Mouse (Mus musculus) urinary bladder, adult 2 months (tissue): Measurements from ENCODE around the gene Stk10. TPM values are rescaled to one million over a fixed set of nuclear protein-coding genes. Genes with fewer than 3 reads are reported as not detected.

Experiments used
- DNase-seq: peaks from one replicate; pipeline ENCODE4 v3.0.0; 2022; ENCODE audit warnings: low spot score
- polyA plus RNA-seq: library from polyadenylated mRNA; depleted of rRNA; stranded (reverse); fragments of >200 nt; gene quantifications from 2 replicates; pipeline ENCODE4 v1.2.3, GENCODE M21; 2012

The Stk10 gene
- polyA plus RNA-seq, 1 experiment = 6.2 TPM

- DNase-seq = no peak
These were observed 8.8 kb upstream of the Stk10 start for GRCm38 (mm10) chr11:32524122-32524920.

DNA sequence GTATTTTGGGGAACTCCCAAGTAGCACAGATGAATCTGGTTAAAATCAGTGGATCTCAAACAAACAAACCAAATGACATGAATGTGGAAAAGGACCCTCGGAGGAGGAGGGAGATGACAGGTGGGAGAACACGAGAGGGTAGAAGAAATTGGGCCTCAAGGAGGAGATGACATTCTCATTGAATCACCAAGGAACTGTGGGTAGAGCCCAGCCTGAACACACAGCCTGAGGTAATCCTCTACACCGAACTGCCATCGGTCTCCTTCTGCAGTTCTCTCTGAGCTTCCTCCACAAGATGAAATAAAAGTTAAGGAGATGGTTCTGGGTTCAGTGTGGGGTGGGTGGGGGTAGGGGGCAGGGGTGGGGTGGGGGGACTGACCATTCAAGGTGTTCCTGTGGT lies 6.1 kb upstream of the Stk10 start:
- DNase-seq = no peak

GRCm38 (mm10) chr11:32530151-32530550 lies 3.0 kb upstream of the Stk10 start:
- DNase-seq = no peak

DNA sequence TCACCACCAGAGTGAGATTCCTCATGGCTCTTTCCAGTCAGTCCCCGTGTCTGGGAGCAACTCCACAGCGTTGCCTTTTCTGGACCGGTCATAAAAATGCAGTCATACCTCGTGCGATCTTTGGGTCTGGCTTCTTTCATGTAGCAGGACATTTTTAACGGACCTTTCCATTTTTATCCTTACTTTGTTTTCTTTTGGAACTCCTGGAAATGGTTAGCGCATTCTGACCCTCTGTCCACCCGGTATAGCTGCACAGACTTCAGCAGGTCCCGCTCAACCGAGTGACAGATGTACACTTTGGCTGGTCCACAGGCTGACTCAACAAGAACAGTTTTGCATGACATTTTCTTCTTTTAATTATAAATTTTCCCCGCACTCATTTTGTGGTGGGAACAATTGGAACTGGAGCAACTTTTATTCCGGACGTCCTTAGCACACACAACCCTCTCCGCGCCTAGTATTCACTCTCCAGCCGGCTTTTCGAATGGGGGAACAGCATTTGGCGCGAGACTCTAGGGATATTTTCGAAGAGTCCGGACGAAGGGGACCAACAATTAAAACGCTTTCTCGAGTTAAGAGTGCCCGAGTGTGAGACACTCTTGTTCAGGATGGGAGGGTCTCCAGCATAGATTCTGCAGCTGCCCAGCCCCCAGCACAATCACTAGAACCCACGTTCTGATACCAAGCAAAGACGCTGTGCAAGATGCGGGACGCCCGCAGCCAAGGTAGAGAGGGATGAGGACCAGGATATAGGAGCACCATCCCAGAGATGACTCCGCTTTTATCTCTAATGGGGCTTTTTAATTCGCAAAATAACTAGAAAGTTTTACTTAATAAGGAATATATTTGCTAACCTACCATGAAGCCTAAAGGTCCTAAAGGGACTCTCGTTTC lies 987 bp upstream of the Stk10 start, which contains the start of gene Efcab9:
TSS of gene Efcab9 (minus strand) at position 211 of the 894 bp plus-strand sequence.
- no peak for DNase-seq

- no peak for DNase-seq
These were observed 567 bp downstream of the Stk10 start for GRCm38 (mm10) chr11:32533482-32534261.

DNA sequence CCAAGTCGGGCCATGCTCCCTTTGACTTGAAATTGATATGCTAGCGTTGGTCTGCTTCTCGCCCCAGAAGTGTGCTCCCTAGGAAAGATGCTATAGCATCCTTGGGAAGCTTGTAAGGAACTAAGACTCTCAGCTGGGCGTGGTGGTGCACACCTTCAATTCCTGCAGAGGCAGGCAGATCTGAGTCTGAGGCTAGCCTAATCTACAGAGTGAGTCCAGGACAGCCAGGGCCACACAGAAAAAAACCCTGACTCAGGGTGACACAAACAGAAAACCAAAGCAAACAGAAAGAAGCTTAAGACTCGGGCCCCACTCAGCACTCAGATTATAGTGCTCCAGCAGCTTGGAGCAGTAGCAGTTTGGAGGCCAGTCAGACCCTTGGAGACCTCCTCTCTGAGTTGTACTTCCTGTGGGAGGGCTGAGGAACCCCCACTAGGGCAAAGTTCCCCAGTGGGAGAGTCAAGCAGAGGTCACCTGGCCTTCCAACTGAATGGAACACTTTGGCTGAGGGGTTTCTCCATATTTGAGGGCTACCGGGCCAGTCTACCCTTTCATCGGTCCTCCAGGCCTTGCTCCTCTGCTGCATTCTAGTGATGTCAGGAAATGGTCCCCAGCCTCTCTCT lies 1.5 kb downstream of the Stk10 start:
- DNase-seq = no peak

- DNase-seq = no peak
These were observed 2.5 kb downstream of the Stk10 start for GRCm38 (mm10) chr11:32535646-32536045.

DNA sequence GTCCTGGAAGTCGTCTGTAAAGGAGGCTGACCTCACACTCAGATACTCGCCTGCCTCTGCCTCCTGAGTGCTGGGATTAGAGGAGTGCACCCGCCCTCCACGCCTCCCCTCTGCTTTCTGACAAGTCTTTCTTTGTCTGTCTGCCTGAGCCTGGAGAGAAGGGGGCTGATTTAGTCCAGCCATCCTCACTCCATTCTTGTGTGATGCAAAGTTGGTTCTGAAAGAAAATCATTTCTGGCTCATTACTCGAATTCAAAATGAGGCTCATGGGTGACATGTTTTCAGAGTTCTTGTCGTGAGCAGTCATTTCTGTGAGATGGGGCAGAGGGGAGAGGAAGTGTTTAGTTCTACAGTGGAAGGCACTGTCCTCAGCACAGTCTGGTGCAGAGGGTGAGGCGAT lies 3.8 kb downstream of the Stk10 start:
- DNase-seq = no peak

DNA sequence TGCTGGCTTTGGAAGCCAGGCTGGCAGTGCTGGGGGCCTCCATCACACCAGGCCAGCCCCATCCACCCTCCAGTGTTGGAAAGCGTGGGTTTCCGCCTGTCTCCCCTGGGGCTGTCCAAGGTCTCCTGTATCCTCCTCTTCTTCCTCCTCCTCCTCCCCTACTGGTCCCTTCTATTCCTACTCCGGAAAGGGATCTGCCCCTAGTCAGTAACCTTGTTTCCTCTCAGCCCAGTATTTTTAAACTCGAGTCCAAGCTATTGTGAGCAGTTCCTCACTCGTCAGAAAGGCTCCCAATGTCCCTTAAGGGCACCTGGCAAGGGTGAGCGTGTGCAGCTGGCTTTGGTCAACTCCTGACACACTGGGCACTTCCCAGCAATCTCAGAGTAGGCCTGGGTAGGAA lies 5.3 kb downstream of the Stk10 start:
- DNase-seq = no peak

GRCm38 (mm10) chr11:32538846-32539245 lies 5.7 kb downstream of the Stk10 start:
- DNase-seq = no peak

DNA sequence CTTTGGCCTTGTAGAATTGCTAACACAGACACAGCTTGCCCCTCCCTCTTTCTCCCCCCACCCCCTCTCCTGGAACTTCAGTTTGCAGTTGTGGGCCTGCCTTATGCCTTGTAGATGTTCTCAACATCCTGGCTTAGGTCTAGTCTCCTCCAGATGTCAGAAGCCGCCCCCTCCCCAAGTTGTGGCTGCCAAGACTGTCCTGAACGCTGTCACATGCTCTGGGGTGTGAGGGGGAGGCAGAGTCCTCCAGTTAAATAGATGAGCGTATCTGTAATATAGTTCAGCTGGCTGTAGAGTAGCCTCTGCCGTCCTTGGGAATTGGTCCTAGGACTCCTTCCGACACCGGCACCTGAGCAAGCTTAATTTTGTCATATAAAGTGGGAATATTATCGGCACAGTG lies 6.6 kb downstream of the Stk10 start:
- no peak for DNase-seq

DNA sequence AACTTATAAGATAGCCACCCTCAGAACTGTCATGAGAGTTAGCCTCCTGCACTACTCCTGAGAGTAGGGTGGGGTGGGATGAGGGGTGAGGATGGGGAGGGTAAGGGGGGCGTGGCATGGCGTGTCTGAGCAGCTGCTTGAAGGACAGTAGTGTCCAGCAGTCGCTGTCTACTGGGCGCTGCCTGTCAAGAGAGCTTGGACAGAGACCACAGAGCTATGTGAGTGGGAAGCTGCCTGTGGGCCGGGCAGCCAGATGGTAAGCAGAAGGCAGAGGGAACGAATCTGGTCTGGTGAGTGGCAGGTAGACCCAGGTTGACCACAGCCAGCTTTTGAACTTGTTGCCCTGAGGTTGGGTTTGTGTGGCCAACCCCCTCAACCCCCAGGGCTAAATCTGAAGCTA lies 7.4 kb downstream of the Stk10 start:
- no peak for DNase-seq

DNA sequence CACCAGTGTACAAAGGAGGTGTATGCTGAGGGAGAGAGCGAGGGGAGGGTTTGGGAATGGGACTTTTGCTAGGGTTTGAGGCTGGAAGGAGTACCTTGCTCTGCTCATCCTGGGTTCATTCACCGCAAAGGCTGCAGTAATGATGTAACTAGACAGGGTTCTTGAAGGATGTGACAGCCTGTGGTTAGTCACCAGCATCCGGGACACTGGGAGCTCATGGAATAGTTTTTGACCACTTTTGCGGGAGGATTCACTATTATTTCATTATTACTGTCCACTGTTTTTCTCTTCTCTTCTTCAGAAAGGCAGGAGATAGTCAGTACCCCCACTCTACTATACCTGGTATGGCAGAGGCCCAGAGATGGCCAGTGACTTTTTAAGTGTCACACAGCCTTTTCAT lies 9.1 kb downstream of the Stk10 start:
- no peak for DNase-seq

GRCm38 (mm10) chr11:32542687-32543411 lies 9.7 kb downstream of the Stk10 start:
- no peak for DNase-seq

DNA sequence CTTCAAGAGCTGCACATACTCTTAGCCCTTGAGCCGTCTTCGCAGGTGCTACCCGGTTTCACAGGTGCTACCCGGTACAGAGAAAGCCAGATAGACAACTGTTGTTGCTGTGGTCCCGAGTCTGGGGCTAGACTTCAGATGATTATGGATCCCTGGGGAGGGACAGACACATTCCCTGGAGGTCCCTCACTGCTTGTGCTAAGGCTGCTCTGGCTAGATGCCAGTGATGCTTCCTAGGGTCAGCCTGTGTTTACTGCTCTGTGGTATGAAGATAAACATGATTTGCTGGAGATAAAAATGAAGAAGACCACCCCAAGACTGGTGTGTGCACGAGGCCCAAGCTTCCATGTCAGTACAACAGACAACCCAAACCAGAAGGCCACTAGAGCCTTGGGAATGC lies 10.9 kb downstream of the Stk10 start:
- DNase-seq = no peak

DNA sequence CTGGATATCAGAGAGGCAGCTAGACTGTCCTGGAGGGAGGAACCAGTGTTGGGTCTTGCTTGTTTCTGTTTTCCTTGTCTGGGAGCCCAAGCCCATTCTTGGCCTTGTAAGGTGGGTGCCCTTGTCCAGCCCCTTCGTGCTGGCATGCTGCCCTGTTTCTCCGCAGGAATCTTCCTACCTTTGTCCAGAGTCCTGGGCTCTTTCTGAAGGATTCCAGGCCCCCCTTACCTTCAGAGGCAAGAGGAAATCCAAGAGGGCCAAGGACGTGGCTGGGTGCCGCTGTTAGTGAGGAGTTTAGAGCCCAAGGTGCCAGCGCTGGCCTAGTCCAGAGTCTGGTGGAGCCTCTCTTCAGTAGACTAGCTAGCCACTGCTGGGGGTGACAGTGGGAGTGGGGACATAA lies 11.4 kb downstream of the Stk10 start:
- no peak for DNase-seq

DNA sequence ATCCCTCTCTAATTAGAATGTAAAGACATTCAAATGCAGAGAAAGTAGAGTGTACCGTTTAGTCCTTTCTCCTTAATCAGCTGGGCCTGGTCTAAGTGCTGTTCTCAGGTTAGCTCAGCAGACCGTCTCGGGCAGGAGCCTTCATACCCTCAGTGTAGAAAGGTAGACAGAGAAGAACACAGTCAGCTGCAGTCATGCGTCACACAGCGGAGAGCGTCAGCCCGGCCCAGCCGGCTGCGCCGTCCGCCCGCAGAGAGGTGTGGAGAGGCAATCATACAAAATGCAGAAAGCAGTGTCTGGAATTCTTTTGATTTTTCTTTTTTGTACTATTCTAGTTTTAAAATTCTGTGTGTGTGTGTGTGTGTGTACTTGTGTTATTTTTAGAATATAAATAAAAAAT lies 12.5 kb downstream of the Stk10 start:
- DNase-seq = no peak

GRCm38 (mm10) chr11:32546483-32546882 lies 13.4 kb downstream of the Stk10 start:
- no peak for DNase-seq

GRCm38 (mm10) chr11:32547391-32547947 lies 14.4 kb downstream of the Stk10 start:
- no peak for DNase-seq

DNA sequence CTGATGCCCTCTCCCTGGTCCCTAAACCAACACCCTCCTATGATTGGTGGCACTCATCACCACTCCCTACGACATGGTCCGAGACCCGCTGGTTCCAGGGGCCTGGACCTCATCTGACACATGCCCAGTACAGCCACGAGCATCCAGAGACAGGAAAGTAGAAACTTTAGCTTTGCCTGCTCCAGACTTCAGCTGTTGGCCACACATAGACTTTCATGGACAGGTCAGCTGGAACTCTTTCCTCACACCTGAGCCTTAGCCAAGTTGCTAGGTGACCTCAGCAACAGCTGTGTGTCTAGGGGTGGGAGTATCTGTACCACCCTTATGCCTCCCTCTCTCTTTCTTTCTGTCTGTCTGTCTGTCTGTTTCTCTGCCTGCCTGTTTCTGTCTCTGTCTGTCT lies 15.1 kb downstream of the Stk10 start:
- no peak for DNase-seq

DNA sequence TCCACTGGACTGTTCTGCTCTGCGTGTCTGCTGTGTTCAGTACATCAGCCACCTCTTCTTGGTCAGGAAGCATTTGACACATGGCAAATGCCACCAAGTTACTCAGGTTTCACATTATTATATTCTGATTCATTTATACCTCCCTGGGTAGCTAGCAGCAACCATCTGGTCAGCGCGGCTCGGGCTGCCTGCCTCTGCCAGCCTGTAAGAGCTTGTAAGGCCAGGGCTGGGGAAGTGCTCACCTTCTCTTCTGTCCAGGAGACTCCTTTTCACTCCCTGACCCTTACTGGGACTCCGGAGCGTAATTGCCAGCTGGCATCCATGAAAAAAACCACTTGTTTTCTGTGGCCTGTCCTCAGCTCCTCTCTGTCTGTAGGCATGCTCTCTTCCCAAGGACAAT lies 16.1 kb downstream of the Stk10 start:
- DNase-seq = no peak
